Mouse (Mus musculus): ENCODE measurements around the gene A930018P22Rik.
A peak's percentile ranks its signal among the peaks of the same experiment; 100 is the strongest.

Gene A930018P22Rik

GRCm38 (mm10) chr2:104119097-104119496, 3.5 kb upstream of the A930018P22Rik start:
- DNase-seq (ENCODE audit: low spot score): no peak

- DNase-seq (ENCODE audit: low spot score): no peak
Measured at GRCm38 (mm10) chr2:104120312-104120711, 2.3 kb upstream of the A930018P22Rik start.

GRCm38 (mm10) chr2:104121681-104122504, 676 bp upstream of the A930018P22Rik start:
- DNase-seq (ENCODE audit: low spot score): peak; percentile 67

GRCm38 (mm10) chr2:104123540-104123939, 971 bp downstream of the A930018P22Rik start:
- no peak for DNase-seq (ENCODE audit: low spot score)

- DNase-seq (ENCODE audit: low spot score): no peak
Measured at GRCm38 (mm10) chr2:104124071-104124470, 1.5 kb downstream of the A930018P22Rik start.

- DNase-seq (ENCODE audit: low spot score): no peak
Measured at GRCm38 (mm10) chr2:104128803-104129531, 6.4 kb downstream of the A930018P22Rik start.

GRCm38 (mm10) chr2:104130165-104130564, 7.6 kb downstream of the A930018P22Rik start:
- DNase-seq (ENCODE audit: low spot score): peak; percentile 42

GRCm38 (mm10) chr2:104130969-104131368, 8.4 kb downstream of the A930018P22Rik start:
- DNase-seq (ENCODE audit: low spot score): no peak

GRCm38 (mm10) chr2:104132266-104132859, 9.8 kb downstream of the A930018P22Rik start:
- DNase-seq (ENCODE audit: low spot score): no peak

- DNase-seq (ENCODE audit: low spot score): no peak
Measured at GRCm38 (mm10) chr2:104133042-104133810, 10.7 kb downstream of the A930018P22Rik start.

GRCm38 (mm10) chr2:104134150-104135056, 11.8 kb downstream of the A930018P22Rik start:
- DNase-seq (ENCODE audit: low spot score): peak; percentile 44

GRCm38 (mm10) chr2:104135920-104136319, 13.4 kb downstream of the A930018P22Rik start:
- no peak for DNase-seq (ENCODE audit: low spot score)

GRCm38 (mm10) chr2:104142140-104142539, 19.6 kb downstream of the A930018P22Rik start:
- no peak for DNase-seq (ENCODE audit: low spot score)

GRCm38 (mm10) chr2:104144004-104144403, 21.4 kb downstream of the A930018P22Rik start:
- no peak for DNase-seq (ENCODE audit: low spot score)

- peak; percentile 61 for DNase-seq (ENCODE audit: low spot score)
Measured at GRCm38 (mm10) chr2:104145983-104146382, 23.4 kb downstream of the A930018P22Rik start.

- no peak for DNase-seq (ENCODE audit: low spot score)
Measured at GRCm38 (mm10) chr2:104147910-104148561, 25.5 kb downstream of the A930018P22Rik start.

- DNase-seq (ENCODE audit: low spot score): no peak
Measured at GRCm38 (mm10) chr2:104150608-104151397, 28.2 kb downstream of the A930018P22Rik start.

GRCm38 (mm10) chr2:104153345-104153744, 30.8 kb downstream of the A930018P22Rik start:
- DNase-seq (ENCODE audit: low spot score): no peak

GRCm38 (mm10) chr2:104153876-104154275, 31.3 kb downstream of the A930018P22Rik start:
- no peak for DNase-seq (ENCODE audit: low spot score)

All from spleen, adult 12 weeks (tissue).